Mouse (Mus musculus): Measurements from ENCODE around the gene Dock9. TPM values are rescaled to one million over a fixed set of nuclear protein-coding genes. Genes with fewer than 3 reads are reported as not detected.
"Not testable (repeated sequence)": the region's sequence is repeated elsewhere in the genome, so short reads cannot be mapped to it uniquely, and the experiment has no call there.

Gene Dock9
- polyA plus RNA-seq, 1 experiment from 2014 or later, result 11.2 TPM

GRCm38 (mm10) chr14:121631934-121632333 lies 165.7 kb downstream of the Dock9 start:
- ATAC-seq (ENCODE audit: low FRiP score, low TSS enrichment), result no peak
- 96% methylated on average over 8 of the region's 8 CpGs for WGBS
- Histone ChIP-seq H3K4me1 (ENCODE audit: control insufficient read depth, insufficient read depth, low read length) (no peaks in the 10 kb centered on the region), H3K9me3 (ENCODE audit: control insufficient read depth, low read length) (no peaks in the 10 kb centered on the region), H3K4me3 (replicated peaks; ENCODE audit: low read depth, low read length) (no peak overlapping the region), H3K4me2 (ENCODE audit: low read length) (no peak overlapping the region), H3K27me3 (ENCODE audit: control insufficient read depth, insufficient read depth, low read length) (no peaks in the 10 kb centered on the region), H3K9ac (replicated peaks; ENCODE audit: low read length) (no peak overlapping the region), H3K27ac (replicated peaks; ENCODE audit: low read depth, low read length) (no peak overlapping the region), H3K36me3 (ENCODE audit: control insufficient read depth, insufficient read depth, low read length) (peaks cover 3% of the 10 kb centered on the region)
- DNase-seq, result no peak

GRCm38 (mm10) chr14:121626741-121627140 lies 170.9 kb downstream of the Dock9 start:
- H3K36me3 ChIP-seq (ENCODE audit: control insufficient read depth, insufficient read depth, low read length), result peaks cover 10% of the 10 kb centered on the region
- H3K4me3 ChIP-seq (replicated peaks; ENCODE audit: low read depth, low read length), result no peak overlapping the region
- no peaks in the 10 kb centered on the region for H3K4me1 ChIP-seq (ENCODE audit: control insufficient read depth, insufficient read depth, low read length)
- ATAC-seq (ENCODE audit: low FRiP score, low TSS enrichment) (no peak), DNase-seq (no peak)
- no peaks in the 10 kb centered on the region for H3K9me3 ChIP-seq (ENCODE audit: control insufficient read depth, low read length)
- H3K27ac ChIP-seq (replicated peaks; ENCODE audit: low read depth, low read length), result no peak overlapping the region
- H3K4me2 ChIP-seq (ENCODE audit: low read length), result no peak overlapping the region
- H3K9ac ChIP-seq (replicated peaks; ENCODE audit: low read length), result no peak overlapping the region
- 91% methylated on average over 12 of the region's 12 CpGs for WGBS
- no peaks in the 10 kb centered on the region for H3K27me3 ChIP-seq (ENCODE audit: control insufficient read depth, insufficient read depth, low read length)

GRCm38 (mm10) chr14:121623996-121624542 lies 173.6 kb downstream of the Dock9 start:
- not testable (repeated sequence) for H3K9ac ChIP-seq (replicated peaks; ENCODE audit: low read length); DNase-seq; H3K9me3 ChIP-seq (ENCODE audit: control insufficient read depth, low read length); H3K27me3 ChIP-seq (ENCODE audit: control insufficient read depth, insufficient read depth, low read length); H3K4me2 ChIP-seq (ENCODE audit: low read length); ATAC-seq (ENCODE audit: low FRiP score, low TSS enrichment); H3K4me1 ChIP-seq (ENCODE audit: control insufficient read depth, insufficient read depth, low read length); H3K27ac ChIP-seq (replicated peaks; ENCODE audit: low read depth, low read length); H3K4me3 ChIP-seq (replicated peaks; ENCODE audit: low read depth, low read length)
- H3K36me3 ChIP-seq (ENCODE audit: control insufficient read depth, insufficient read depth, low read length), result peaks cover 10% of the 10 kb centered on the region
- 89% methylated on average over 6 of the region's 6 CpGs for WGBS

GRCm38 (mm10) chr14:121621806-121622205 lies 175.8 kb downstream of the Dock9 start:
- Histone ChIP-seq H3K4me2 (ENCODE audit: low read length) (no peak overlapping the region), H3K27me3 (ENCODE audit: control insufficient read depth, insufficient read depth, low read length) (no peaks in the 10 kb centered on the region), H3K27ac (replicated peaks; ENCODE audit: low read depth, low read length) (no peak overlapping the region), H3K4me3 (replicated peaks; ENCODE audit: low read depth, low read length) (no peak overlapping the region), H3K9me3 (ENCODE audit: control insufficient read depth, low read length) (no peaks in the 10 kb centered on the region), H3K9ac (replicated peaks; ENCODE audit: low read length) (no peak overlapping the region), H3K36me3 (ENCODE audit: control insufficient read depth, insufficient read depth, low read length) (peaks cover 6% of the 10 kb centered on the region; the same call in 1 of the 2 replicates), H3K4me1 (ENCODE audit: control insufficient read depth, insufficient read depth, low read length) (no peaks in the 10 kb centered on the region)
- WGBS, result 94% methylated on average over 3 of the region's 3 CpGs
- DNase-seq (no peak), ATAC-seq (ENCODE audit: low FRiP score, low TSS enrichment) (no peak)

GRCm38 (mm10) chr14:121620567-121620966 lies 177.1 kb downstream of the Dock9 start:
- 95% methylated on average over 3 of the region's 3 CpGs for WGBS

GRCm38 (mm10) chr14:121620157-121620556 lies 177.5 kb downstream of the Dock9 start:
- no peak for DNase-seq
- 97% methylated on average over 7 of the region's 7 CpGs for WGBS
- H3K4me2 ChIP-seq (ENCODE audit: low read length), result no peak overlapping the region

More at GRCm38 (mm10) chr14:121620567-121620966, 177.1 kb downstream of the Dock9 start:
- no peak for DNase-seq
- H3K4me3 ChIP-seq (replicated peaks; ENCODE audit: low read depth, low read length), result no peak overlapping the region
- H3K9ac ChIP-seq (replicated peaks; ENCODE audit: low read length), result no peak overlapping the region
- no peaks in the 10 kb centered on the region for H3K27me3 ChIP-seq (ENCODE audit: control insufficient read depth, insufficient read depth, low read length)
- no peak for ATAC-seq (ENCODE audit: low FRiP score, low TSS enrichment)
- H3K36me3 ChIP-seq (ENCODE audit: control insufficient read depth, insufficient read depth, low read length), result no peaks in the 10 kb centered on the region
- H3K9me3 ChIP-seq (ENCODE audit: control insufficient read depth, low read length), result no peaks in the 10 kb centered on the region
- H3K4me1 ChIP-seq (ENCODE audit: control insufficient read depth, insufficient read depth, low read length), result no peaks in the 10 kb centered on the region
- H3K4me2 ChIP-seq (ENCODE audit: low read length), result no peak overlapping the region
- H3K27ac ChIP-seq (replicated peaks; ENCODE audit: low read depth, low read length), result no peak overlapping the region

GRCm38 (mm10) chr14:121617645-121618390 lies 179.8 kb downstream of the Dock9 start:
- no peak for ATAC-seq (ENCODE audit: low FRiP score, low TSS enrichment)
- DNase-seq, result peak; percentile 20
- Histone ChIP-seq H3K4me3 (replicated peaks; ENCODE audit: low read depth, low read length) (no peak overlapping the region), H3K9me3 (ENCODE audit: control insufficient read depth, low read length) (no peaks in the 10 kb centered on the region), H3K36me3 (ENCODE audit: control insufficient read depth, insufficient read depth, low read length) (no peaks in the 10 kb centered on the region), H3K4me2 (ENCODE audit: low read length) (no peak overlapping the region), H3K9ac (replicated peaks; ENCODE audit: low read length) (no peak overlapping the region), H3K27ac (replicated peaks; ENCODE audit: low read depth, low read length) (no peak overlapping the region), H3K4me1 (ENCODE audit: control insufficient read depth, insufficient read depth, low read length) (no peaks in the 10 kb centered on the region), H3K27me3 (ENCODE audit: control insufficient read depth, insufficient read depth, low read length) (no peaks in the 10 kb centered on the region)
- WGBS, result 85% methylated on average over 4 of the region's 4 CpGs

More at GRCm38 (mm10) chr14:121620157-121620556, 177.5 kb downstream of the Dock9 start:
- H3K4me3 ChIP-seq (replicated peaks; ENCODE audit: low read depth, low read length), result no peak overlapping the region
- no peaks in the 10 kb centered on the region for H3K9me3 ChIP-seq (ENCODE audit: control insufficient read depth, low read length)
- ATAC-seq (ENCODE audit: low FRiP score, low TSS enrichment), result no peak
- H3K27me3 ChIP-seq (ENCODE audit: control insufficient read depth, insufficient read depth, low read length), result no peaks in the 10 kb centered on the region
- H3K4me1 ChIP-seq (ENCODE audit: control insufficient read depth, insufficient read depth, low read length), result no peaks in the 10 kb centered on the region
- H3K27ac ChIP-seq (replicated peaks; ENCODE audit: low read depth, low read length), result no peak overlapping the region
- H3K9ac ChIP-seq (replicated peaks; ENCODE audit: low read length), result no peak overlapping the region
- no peaks in the 10 kb centered on the region for H3K36me3 ChIP-seq (ENCODE audit: control insufficient read depth, insufficient read depth, low read length)

- Histone ChIP-seq H3K4me1 (ENCODE audit: control insufficient read depth, insufficient read depth, low read length) (no peaks in the 10 kb centered on the region), H3K36me3 (ENCODE audit: control insufficient read depth, insufficient read depth, low read length) (no peaks in the 10 kb centered on the region), H3K27ac (replicated peaks; ENCODE audit: low read depth, low read length) (no peak overlapping the region), H3K4me3 (replicated peaks; ENCODE audit: low read depth, low read length) (no peak overlapping the region), H3K9me3 (ENCODE audit: control insufficient read depth, low read length) (no peaks in the 10 kb centered on the region), H3K27me3 (ENCODE audit: control insufficient read depth, insufficient read depth, low read length) (no peaks in the 10 kb centered on the region), H3K9ac (replicated peaks; ENCODE audit: low read length) (no peak overlapping the region), H3K4me2 (ENCODE audit: low read length) (no peak overlapping the region)
- 88% methylated on average over 10 of the region's 10 CpGs for WGBS
- ATAC-seq (ENCODE audit: low FRiP score, low TSS enrichment), result no peak
- no peak for DNase-seq
These were observed 182.2 kb downstream of the Dock9 start for GRCm38 (mm10) chr14:121615431-121615830.

Data from midbrain, embryonic 14.5 days (tissue).